22 mouse cellular contexts compared by ENCODE assay signal in genomic region chr3:84118718-84119117, GRCm38 (mm10). TPM values are rescaled to one million over a fixed set of nuclear protein-coding genes. Genes with fewer than 3 reads are reported as not detected.
DNase-seq lines count a peak whose midpoint lies in the region; ATAC-seq and TF ChIP-seq lines count a peak whose summit lies in the region.
"Had no signal": no experiment of that assay in that cellular context is flagged by ENCODE, and none has a peak within 500 bp of the region (broad histone marks: within the 10 kb centered on the region; RNA-seq: fewer than 3 reads in every experiment).

No protein-coding gene starts in this region.

- TF ChIP-seq CTCF in lung, embryonic 14.5 days (IDR thresholded peaks at IDR 0.05; ENCODE audit: low read depth), result no peak
- no peak for TF ChIP-seq CTCF in lung, postnatal 0 days (IDR thresholded peaks at IDR 0.05)

- H3K9me3 ChIP-seq in lung, embryonic 14.5 days (ENCODE audit: low read depth, low read length), result no peaks in the 10 kb centered on the region
- no peaks in the 10 kb centered on the region for H3K9me3 ChIP-seq in lung, postnatal 0 days (ENCODE audit: low read length)
- H3K9me3 ChIP-seq: embryonic facial prominence, embryonic 13.5 days; embryonic facial prominence, embryonic 15.5 days; forebrain, embryonic 10.5 days; forebrain, embryonic 12.5 days had no signal

- H3K4me2 ChIP-seq in lung, embryonic 14.5 days, result no peak overlapping the region
- H3K4me2 ChIP-seq in lung, postnatal 0 days (replicated peaks; ENCODE audit: low read depth, low read length), result no peak overlapping the region
- H3K4me2 ChIP-seq: embryonic facial prominence, embryonic 13.5 days; embryonic facial prominence, embryonic 15.5 days; forebrain, embryonic 12.5 days had no signal

- H3K27me3 ChIP-seq in lung, embryonic 14.5 days (ENCODE audit: insufficient read depth, low read length), result no peaks in the 10 kb centered on the region
- H3K27me3 ChIP-seq in lung, postnatal 0 days (replicated peaks; ENCODE audit: insufficient read depth, low read length), result no peaks in the 10 kb centered on the region
- H3K27me3 ChIP-seq: embryonic facial prominence, embryonic 13.5 days; embryonic facial prominence, embryonic 15.5 days; forebrain, embryonic 12.5 days had no signal

- peak; percentile 47; the same call in 1 of the 2 replicates for ATAC-seq in lung, embryonic 14.5 days (ENCODE audit: insufficient read depth)
- ATAC-seq in lung, postnatal 0 days, result no peak
- ATAC-seq: forebrain, embryonic 14.5 days; forebrain, embryonic 16.5 days had no signal

- no peak overlapping the region for H3K27ac ChIP-seq in lung, embryonic 14.5 days (ENCODE audit: low read depth)
- H3K27ac ChIP-seq in lung, postnatal 0 days (ENCODE audit: low read length), result 0 out of 2 replicates have a peak overlapping the region, but pooled peaks have one; percentile 3
- H3K27ac ChIP-seq: embryonic facial prominence, embryonic 13.5 days; embryonic facial prominence, embryonic 15.5 days; forebrain, embryonic 10.5 days; forebrain, embryonic 12.5 days had no signal

- H3K9ac ChIP-seq in lung, embryonic 14.5 days, result no peak overlapping the region
- H3K9ac ChIP-seq in lung, postnatal 0 days (replicated peaks; ENCODE audit: low read depth), result no peak overlapping the region
- H3K9ac ChIP-seq: embryonic facial prominence, embryonic 13.5 days; embryonic facial prominence, embryonic 15.5 days; forebrain, embryonic 12.5 days had no signal

- H3K4me3 ChIP-seq in lung, embryonic 14.5 days (ENCODE audit: low read depth, low read length), result no peak overlapping the region
- H3K4me3 ChIP-seq in lung, postnatal 0 days (ENCODE audit: low read depth, low read length), result no peak overlapping the region
- H3K4me3 ChIP-seq: embryonic facial prominence, embryonic 13.5 days; embryonic facial prominence, embryonic 15.5 days; erythroblast, embryonic 14.5 days; forebrain, embryonic 10.5 days; forebrain, embryonic 12.5 days had no signal

- 40% methylated on average over 7 of the region's 7 CpGs for WGBS in lung, embryonic 14.5 days
- WGBS in lung, postnatal 0 days, result 58% methylated on average over 7 of the region's 7 CpGs

- TF ChIP-seq EP300 in lung, postnatal 0 days (IDR thresholded peaks at IDR 0.05), result no peak

- no peaks in the 10 kb centered on the region for H3K36me3 ChIP-seq in lung, embryonic 14.5 days (ENCODE audit: insufficient read depth)
- no peaks in the 10 kb centered on the region for H3K36me3 ChIP-seq in lung, postnatal 0 days (ENCODE audit: insufficient read depth, low read length)
- H3K36me3 ChIP-seq: embryonic facial prominence, embryonic 13.5 days; embryonic facial prominence, embryonic 15.5 days; forebrain, embryonic 10.5 days; forebrain, embryonic 12.5 days had no signal

- H3K4me1 ChIP-seq in lung, embryonic 14.5 days (ENCODE audit: insufficient read depth), result peaks cover 9% of the 10 kb centered on the region
- no peaks in the 10 kb centered on the region for H3K4me1 ChIP-seq in lung, postnatal 0 days (ENCODE audit: insufficient read depth, low read depth, low read length)
- H3K4me1 ChIP-seq: embryonic facial prominence, embryonic 15.5 days; forebrain, embryonic 10.5 days; forebrain, embryonic 12.5 days had no signal

- peak; percentile 7 to 9 for DNase-seq in cerebellum, postnatal 14 days
- no peak for DNase-seq in cerebellum, adult 18-20 months
- peak; percentile 67 for DNase-seq in lung, embryonic 14.5 days
- no peak for DNase-seq in lung, postnatal 10 days
- no peak for DNase-seq in lung, postnatal 0 days (ENCODE audit: low spot score)
- DNase-seq in lung, adult 18-20 months, result no peak
- DNase-seq: adrenal gland, adult 2 months; adrenal gland, postnatal 10 days; adrenal gland, postnatal 25 days; cerebellum, adult 11 months; cerebellum, adult 2 months; cerebellum, adult 9-10 months; cerebellum, postnatal 36 days; embryo, embryonic 11 days had no signal

RNA-seq across cellular contexts. Expression of gene Mnd1, which starts 36.9 kb away (rescaled TPM):
- 15.4 and 16.9 TPM in 2 replicates for polyA plus RNA-seq in lung, embryonic 14.5 days (2014; fragmentation: Nextera tagmentation; extraction: Ambion mirVana)
- 5.3 and 6.5 TPM in 2 replicates for polyA plus RNA-seq in lung, postnatal 0 days (2015; fragmentation: Nextera tagmentation; extraction: Ambion mirVana)

RNA-seq across cellular contexts. Expression of gene Gm6525, which starts 55.2 kb away (rescaled TPM):
- polyA plus RNA-seq in lung, embryonic 14.5 days (2014; fragmentation: Nextera tagmentation; extraction: Ambion mirVana), result 1.2 and 1.6 TPM in 2 replicates
- polyA plus RNA-seq in lung, postnatal 0 days (2015; fragmentation: Nextera tagmentation; extraction: Ambion mirVana), result 0.57 and 0.75 TPM in 2 replicates
- polyA plus RNA-seq: adrenal gland, adult 2 months; brain, embryonic 14.5 days; cerebellum, adult 2 months; erythroblast, embryonic 14.5 days had no signal

Comparison
In these comparisons a context has a peak if more than half of its experiments do, and no peak if none do; other contexts are left out.
1. DNase-seq: peak in cerebellum, postnatal 14 days (2 of 2) and lung, embryonic 14.5 days (single experiment); none in cerebellum, adult 18-20 months (0 of 2), lung, postnatal 10 days (single experiment), lung, postnatal 0 days (single experiment) and lung, adult 18-20 months (0 of 2).